Mouse (Mus musculus) neural tube, embryonic 15.5 days (tissue): ENCODE measurements around the gene Pi4ka. TPM values are rescaled to one million over a fixed set of nuclear protein-coding genes. Genes with fewer than 3 reads are reported as not detected.
A peak's percentile ranks its signal among the peaks of the same experiment; 100 is the strongest.

ENCODE experiments used
- ATAC-seq: fragments of 200-750 bp; cut with Nextera tagmentation; 2 replicates; pipeline ENCODE4 v1.8.0; 2017; ENCODE audit warnings: mild to moderate bottlenecking, moderate TSS enrichment, moderate library complexity; ENCODE audit not compliant: low FRiP score
- H3K27ac ChIP-seq: fragments of 300-500 bp; sonication (generic); replicated peaks from 2 replicates; pipeline ENCODE4 v1.5.1; 2015; ENCODE audit warnings: mild to moderate bottlenecking, inconsistent platforms
- H3K27me3 ChIP-seq: fragments of 300-500 bp; sonication (generic); replicated peaks from 2 replicates; pipeline ENCODE4 v1.6.1; 2015; ENCODE audit warnings: inconsistent platforms
- H3K36me3 ChIP-seq: fragments of 300-500 bp; sonication (generic); 2 replicates; pipeline ENCODE4 v1.6.1; 2015; ENCODE audit warnings: inconsistent platforms
- H3K4me1 ChIP-seq: fragments of 300-500 bp; sonication (generic); 2 replicates; pipeline ENCODE4 v1.6.1; 2015; ENCODE audit warnings: inconsistent platforms
- H3K4me2 ChIP-seq: fragments of 300-500 bp; sonication (generic); 2 replicates; pipeline ENCODE4 v1.6.1; 2015; ENCODE audit warnings: inconsistent platforms, mild to moderate bottlenecking, moderate library complexity
- H3K4me3 ChIP-seq: fragments of 300-500 bp; sonication (generic); replicated peaks from 2 replicates; pipeline ENCODE4 v1.5.1; 2015; ENCODE audit warnings: mild to moderate bottlenecking, inconsistent platforms
- H3K9ac ChIP-seq: fragments of 300-500 bp; sonication (generic); replicated peaks from 2 replicates; pipeline ENCODE4 v1.6.1; 2015; ENCODE audit warnings: mild to moderate bottlenecking, inconsistent platforms
- H3K9me3 ChIP-seq: fragments of 300-500 bp; sonication (generic); replicated peaks from 2 replicates; pipeline ENCODE4 v1.6.1; 2016; ENCODE audit warnings: inconsistent platforms
- WGBS: fragments of 180-500 bp; shearing (Covaris S2); methylation state at CpG from one replicate; pipeline ENCODE4 v1.1.7; 2015; ENCODE audit warnings: mixed read lengths; 5-methylcytosine and 5-hydroxymethylcytosine counted together
- polyA plus RNA-seq: library from polyadenylated mRNA; unstranded; fragments of >200 nt; fragmentation: Nextera tagmentation; extraction: Ambion mirVana; gene quantifications from 2 replicates; pipeline ENCODE4 v1.2.1, GENCODE M21; 2015

Gene Pi4ka
- polyA plus RNA-seq, 1 experiment from 2014 or later, result 59.7 TPM

- ATAC-seq, result no peak
These were observed 138.2 kb downstream of the Pi4ka start for GRCm38 (mm10) chr16:17267937-17268336.

DNA sequence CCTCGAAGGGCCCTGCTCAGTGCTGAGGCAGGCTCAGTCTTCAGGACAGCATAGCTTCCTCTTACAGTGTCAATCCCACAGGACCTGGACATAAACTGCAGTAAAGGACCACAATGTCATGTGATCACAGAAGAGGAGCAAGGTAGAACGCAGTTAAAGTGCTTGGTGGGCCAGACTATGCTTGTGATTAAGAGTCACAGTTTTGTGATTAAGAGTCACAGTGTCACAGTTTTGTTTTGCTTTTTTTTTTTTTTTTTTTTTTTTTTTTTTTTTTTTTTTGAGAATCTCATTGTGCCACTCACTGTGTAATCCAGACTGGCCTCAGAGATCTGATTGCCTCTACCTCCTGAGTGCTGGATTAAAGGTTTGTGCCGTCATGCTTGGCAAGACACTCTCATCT lies 140.0 kb downstream of the Pi4ka start:
- H3K4me2 ChIP-seq, result no peak overlapping the region
- ATAC-seq, result no peak
- no peak overlapping the region for H3K4me3 ChIP-seq
- H3K27me3 ChIP-seq, result no peaks in the 10 kb centered on the region
- 0 out of 2 replicates have a peak, but pooled peaks cover 4% of the 10 kb centered on the region for H3K36me3 ChIP-seq
- H3K9ac ChIP-seq, result no peak overlapping the region
- no peaks in the 10 kb centered on the region for H3K4me1 ChIP-seq
- H3K27ac ChIP-seq, result no peak overlapping the region
- WGBS, result 83% methylated on average over 3 of the region's 3 CpGs
- H3K9me3 ChIP-seq, result no peaks in the 10 kb centered on the region

More at GRCm38 (mm10) chr16:17267937-17268336, 138.2 kb downstream of the Pi4ka start:
- WGBS, result 73% methylated on average over 5 of the region's 5 CpGs
- no peak overlapping the region for H3K4me2 ChIP-seq
- no peak overlapping the region for H3K27ac ChIP-seq
- H3K9me3 ChIP-seq, result no peaks in the 10 kb centered on the region
- H3K4me3 ChIP-seq, result no peak overlapping the region
- no peaks in the 10 kb centered on the region for H3K4me1 ChIP-seq
- no peaks in the 10 kb centered on the region for H3K36me3 ChIP-seq
- no peaks in the 10 kb centered on the region for H3K27me3 ChIP-seq
- no peak overlapping the region for H3K9ac ChIP-seq

GRCm38 (mm10) chr16:17261341-17261740 lies 144.8 kb downstream of the Pi4ka start:
- Histone ChIP-seq H3K27me3 (no peaks in the 10 kb centered on the region), H3K36me3 (peaks cover 39% of the 10 kb centered on the region), H3K4me1 (no peaks in the 10 kb centered on the region), H3K4me2 (no peak overlapping the region), H3K9me3 (no peaks in the 10 kb centered on the region), H3K4me3 (no peak overlapping the region), H3K27ac (no peak overlapping the region), H3K9ac (no peak overlapping the region)
- no peak for ATAC-seq
- 89% methylated on average over 1 of the region's 1 CpGs for WGBS

- ATAC-seq, result no peak
- WGBS, result 96% methylated on average over 12 of the region's 12 CpGs
- Histone ChIP-seq H3K27ac (no peak overlapping the region), H3K4me1 (peaks cover 5% of the 10 kb centered on the region), H3K9ac (no peak overlapping the region), H3K36me3 (peaks cover 45% of the 10 kb centered on the region), H3K9me3 (no peaks in the 10 kb centered on the region), H3K27me3 (no peaks in the 10 kb centered on the region), H3K4me2 (no peak overlapping the region), H3K4me3 (no peak overlapping the region)
These were observed 147.2 kb downstream of the Pi4ka start for GRCm38 (mm10) chr16:17258917-17259316.

GRCm38 (mm10) chr16:17257359-17257821 lies 148.7 kb downstream of the Pi4ka start:
- peaks cover 45% of the 10 kb centered on the region for H3K36me3 ChIP-seq
- ATAC-seq, result peak; percentile 42; the same call in 1 of the 2 replicates
- H3K4me1 ChIP-seq, result peaks cover 19% of the 10 kb centered on the region
- H3K4me2 ChIP-seq, result no peak overlapping the region
- no peak overlapping the region for H3K27ac ChIP-seq
- no peak overlapping the region for H3K4me3 ChIP-seq
- H3K27me3 ChIP-seq, result no peaks in the 10 kb centered on the region
- H3K9ac ChIP-seq, result no peak overlapping the region
- no peaks in the 10 kb centered on the region for H3K9me3 ChIP-seq
- 90% methylated on average over 9 of the region's 9 CpGs for WGBS

DNA sequence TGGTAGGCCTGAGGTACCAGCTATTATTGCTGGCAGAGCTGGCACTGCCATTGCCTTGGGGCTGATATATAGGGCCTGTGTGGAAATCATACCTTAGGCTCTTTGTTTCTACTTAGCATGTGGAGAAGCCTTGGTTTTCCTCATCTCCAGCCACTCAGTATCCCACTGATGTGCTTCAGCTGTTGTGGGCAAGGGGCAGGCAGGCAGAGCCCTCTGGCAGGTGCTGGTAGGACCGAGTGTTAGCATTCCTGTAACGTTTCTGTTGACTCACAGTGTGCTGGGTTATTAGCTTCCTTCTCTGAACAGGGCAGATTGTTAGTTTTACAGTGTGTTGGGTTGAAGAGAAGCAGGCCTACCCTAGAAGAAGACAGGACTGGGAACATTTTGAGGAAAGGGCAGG lies 150.8 kb downstream of the Pi4ka start:
- H3K27me3 ChIP-seq, result no peaks in the 10 kb centered on the region
- H3K9ac ChIP-seq, result no peak overlapping the region

GRCm38 (mm10) chr16:17254005-17254597 lies 152.0 kb downstream of the Pi4ka start:
- H3K27ac ChIP-seq, result no peak overlapping the region
- 22% methylated on average over 4 of the region's 4 CpGs for WGBS

More for the DNA sequence above, 150.8 kb downstream of the Pi4ka start:
- Histone ChIP-seq H3K4me3 (no peak overlapping the region), H3K27ac (no peak overlapping the region), H3K4me2 (no peak overlapping the region), H3K9me3 (no peaks in the 10 kb centered on the region), H3K36me3 (peaks cover 36% of the 10 kb centered on the region), H3K4me1 (peaks cover 32% of the 10 kb centered on the region)
- 84% methylated on average over 2 of the region's 2 CpGs for WGBS
- ATAC-seq, result no peak

DNA sequence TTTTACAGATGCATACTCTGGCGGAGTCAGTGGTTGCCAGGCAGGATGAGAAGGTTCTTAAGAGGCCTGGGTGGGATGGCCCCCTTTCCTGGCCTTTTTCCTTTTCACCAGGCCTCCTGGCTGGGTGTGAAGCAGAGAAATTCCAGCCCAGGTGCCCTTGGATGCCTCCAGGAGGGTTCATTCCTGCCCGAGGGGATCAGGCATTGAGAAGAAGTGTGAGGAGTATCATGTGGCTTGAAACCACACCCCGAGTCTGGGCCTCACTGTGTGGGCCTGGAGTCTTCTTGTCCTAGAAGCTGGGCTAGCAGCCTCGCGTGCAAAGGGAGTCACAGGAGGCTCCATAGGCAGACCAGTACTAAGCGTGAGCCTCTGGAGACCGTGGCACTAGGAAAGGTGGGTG lies 153.3 kb downstream of the Pi4ka start:
- no peak overlapping the region for H3K27ac ChIP-seq
- H3K9me3 ChIP-seq, result no peaks in the 10 kb centered on the region
- H3K36me3 ChIP-seq, result peaks cover 19% of the 10 kb centered on the region
- H3K4me1 ChIP-seq, result peaks cover 34% of the 10 kb centered on the region
- no peak for ATAC-seq
- no peak overlapping the region for H3K4me3 ChIP-seq
- H3K27me3 ChIP-seq, result no peaks in the 10 kb centered on the region
- WGBS, result 78% methylated on average over 7 of the region's 7 CpGs
- H3K4me2 ChIP-seq, result no peak overlapping the region
- H3K9ac ChIP-seq, result no peak overlapping the region

More at GRCm38 (mm10) chr16:17254005-17254597, 152.0 kb downstream of the Pi4ka start:
- Histone ChIP-seq H3K4me2 (no peak overlapping the region), H3K4me3 (no peak overlapping the region), H3K4me1 (peaks cover 34% of the 10 kb centered on the region), H3K27me3 (no peaks in the 10 kb centered on the region), H3K9me3 (no peaks in the 10 kb centered on the region), H3K9ac (no peak overlapping the region), H3K36me3 (peaks cover 31% of the 10 kb centered on the region)
- no peak for ATAC-seq

DNA sequence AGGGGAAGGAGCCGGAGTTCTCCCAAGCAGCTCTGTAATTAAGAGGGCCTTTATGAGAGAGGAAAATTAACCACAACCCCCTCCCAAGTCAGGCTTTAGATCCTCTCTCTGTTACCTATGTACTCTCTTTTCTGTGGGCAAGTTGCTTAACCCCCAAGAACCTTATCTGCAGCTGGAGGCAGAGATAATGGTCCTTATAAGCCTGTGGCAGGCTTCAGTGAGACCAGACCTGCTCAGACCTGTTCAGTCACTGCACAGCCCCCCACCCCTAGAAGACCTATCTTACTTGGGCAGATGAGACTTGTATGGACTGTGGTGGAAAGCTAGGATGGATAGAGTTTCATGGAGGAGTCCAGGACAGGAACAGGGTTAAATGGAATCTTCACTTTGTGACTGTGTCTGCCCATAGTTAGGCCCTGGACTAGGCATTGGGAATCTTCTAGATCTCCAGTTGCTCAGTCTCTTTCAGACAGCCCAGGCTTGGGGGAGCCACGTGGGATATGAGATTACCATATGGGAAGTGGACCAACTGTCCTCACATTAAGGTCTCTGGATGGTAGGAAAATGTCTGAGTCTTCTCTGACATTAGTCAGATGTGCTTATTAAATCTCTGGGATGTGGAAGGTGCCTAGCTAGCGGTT lies 153.9 kb downstream of the Pi4ka start:
- peaks cover 12% of the 10 kb centered on the region for H3K36me3 ChIP-seq
- no peak overlapping the region for H3K4me2 ChIP-seq
- no peak overlapping the region for H3K9ac ChIP-seq
- H3K4me3 ChIP-seq, result no peak overlapping the region
- peaks cover 35% of the 10 kb centered on the region for H3K4me1 ChIP-seq
- no peaks in the 10 kb centered on the region for H3K9me3 ChIP-seq
- WGBS, result 78% methylated on average over 3 of the region's 3 CpGs
- no peak overlapping the region for H3K27ac ChIP-seq
- no peak for ATAC-seq
- H3K27me3 ChIP-seq, result no peaks in the 10 kb centered on the region

GRCm38 (mm10) chr16:17251539-17251938 lies 154.6 kb downstream of the Pi4ka start:
- WGBS, result 61% methylated on average over 3 of the region's 3 CpGs
- no peak overlapping the region for H3K4me2 ChIP-seq
- H3K9ac ChIP-seq, result no peak overlapping the region
- H3K27ac ChIP-seq, result no peak overlapping the region
- H3K36me3 ChIP-seq, result peaks cover 6% of the 10 kb centered on the region; the same call in 1 of the 2 replicates
- no peaks in the 10 kb centered on the region for H3K9me3 ChIP-seq
- H3K4me3 ChIP-seq, result no peak overlapping the region
- no peak for ATAC-seq
- peaks cover 35% of the 10 kb centered on the region for H3K4me1 ChIP-seq
- H3K27me3 ChIP-seq, result no peaks in the 10 kb centered on the region

DNA sequence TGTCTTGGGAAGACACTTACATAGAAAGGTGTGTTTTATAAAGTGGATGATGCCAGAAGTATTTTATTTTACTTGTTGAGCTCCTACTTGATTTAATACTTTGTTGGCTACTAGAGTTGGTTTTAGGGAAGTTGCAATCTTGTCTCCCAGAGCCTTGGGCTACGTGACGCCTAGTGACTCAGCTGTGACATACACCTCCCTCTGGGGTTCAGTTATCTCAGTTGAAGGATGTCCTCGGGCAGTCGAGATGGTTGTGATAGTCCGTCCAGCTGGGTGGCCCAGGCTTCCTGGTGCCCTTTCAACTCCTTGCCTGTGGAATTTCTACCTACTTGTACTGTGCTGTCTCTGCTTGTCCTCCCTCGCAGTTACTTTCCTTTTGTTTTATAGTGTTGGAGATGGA lies 157.0 kb downstream of the Pi4ka start:
- Histone ChIP-seq H3K4me1 (peaks cover 33% of the 10 kb centered on the region), H3K36me3 (no peaks in the 10 kb centered on the region), H3K9me3 (no peaks in the 10 kb centered on the region), H3K4me2 (no peak overlapping the region), H3K27me3 (no peaks in the 10 kb centered on the region), H3K4me3 (no peak overlapping the region), H3K27ac (no peak overlapping the region), H3K9ac (no peak overlapping the region)
- no peak for ATAC-seq
- 71% methylated on average over 6 of the region's 6 CpGs for WGBS

DNA sequence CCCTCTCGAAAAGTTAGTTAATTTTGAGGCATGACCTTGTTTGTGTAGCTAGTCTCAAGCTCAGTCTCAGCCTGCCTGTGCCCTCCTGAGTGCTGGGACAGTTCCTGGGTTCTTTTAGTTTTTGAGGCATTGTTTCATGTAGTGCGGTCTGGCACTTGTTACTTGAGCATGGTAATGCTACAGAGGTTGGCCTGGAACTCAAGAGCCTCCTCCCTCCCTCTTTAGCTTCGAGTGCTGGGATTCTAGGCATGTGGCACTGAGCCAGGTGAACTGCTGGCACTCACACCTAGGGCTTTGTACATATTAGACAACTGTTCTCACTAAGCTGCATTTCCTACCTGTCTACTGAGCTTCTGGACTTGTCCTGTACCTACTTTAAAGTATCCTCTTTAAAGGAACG lies 158.4 kb downstream of the Pi4ka start:
- peaks cover 27% of the 10 kb centered on the region; the same call in 1 of the 2 replicates for H3K4me1 ChIP-seq
- H3K27ac ChIP-seq, result no peak overlapping the region
- no peaks in the 10 kb centered on the region for H3K27me3 ChIP-seq
- 76% methylated on average over 4 of the region's 4 CpGs for WGBS
- H3K9me3 ChIP-seq, result no peaks in the 10 kb centered on the region
- no peak overlapping the region for H3K4me2 ChIP-seq
- H3K36me3 ChIP-seq, result no peaks in the 10 kb centered on the region
- H3K4me3 ChIP-seq, result no peak overlapping the region
- H3K9ac ChIP-seq, result no peak overlapping the region
- ATAC-seq, result no peak
